Mouse (Mus musculus): Measurements from ENCODE around the gene Hspb6. TPM values are rescaled to one million over a fixed set of nuclear protein-coding genes. Genes with fewer than 3 reads are reported as not detected.

Gene Hspb6
- polyA plus RNA-seq, 1 experiment from 2014 or later: 4.4 TPM

- peak within 1 kb of the TSS; percentile 97 for H3K4me2 ChIP-seq
- H3K9ac ChIP-seq: peak within 1 kb of the TSS; percentile 99
- ATAC-seq (ENCODE audit: low read depth) (peak; percentile 94), DNase-seq (peak; percentile 95)
- H3K9me3 ChIP-seq (replicated peaks): no peaks in the 10 kb centered on the region
- under 1% methylated on average over 57 of the region's 68 CpGs for WGBS (ENCODE audit: insufficient replicate concordance)
- peaks cover 34% of the 10 kb centered on the region for H3K4me1 ChIP-seq (replicated peaks)
- H3K36me3 ChIP-seq: peaks cover 33% of the 10 kb centered on the region
- peak within 1 kb of the TSS; percentile 90 for H3K27ac ChIP-seq
- peak within 1 kb of the TSS; percentile 96 for H3K4me3 ChIP-seq (replicated peaks)
- H3K27me3 ChIP-seq: no peaks in the 10 kb centered on the region
Measured at GRCm38 (mm10) chr7:30588676-30589434, 36.9 kb downstream of the Hspb6 start, which contains the start of gene Kmt2b. Gene Kmt2b (minus strand): TSS chr7:30588726.

- Histone ChIP-seq H3K9ac (peak overlapping the region; percentile 99), H3K27ac (peak overlapping the region; percentile 90), H3K4me2 (peak overlapping the region; percentile 97), H3K4me1 (replicated peaks) (peaks cover 42% of the 10 kb centered on the region), H3K4me3 (replicated peaks) (peak overlapping the region; percentile 96), H3K27me3 (0 out of 2 replicates have a peak, but pooled peaks cover under 1% of the 10 kb centered on the region), H3K9me3 (replicated peaks) (no peaks in the 10 kb centered on the region), H3K36me3 (peaks cover 25% of the 10 kb centered on the region)
- ATAC-seq (ENCODE audit: low read depth) (peak; percentile 22), DNase-seq (peak; percentile 69)
- 27% methylated on average over 40 of the region's 40 CpGs for WGBS (ENCODE audit: insufficient replicate concordance)
Measured at GRCm38 (mm10) chr7:30589435-30590301, 37.7 kb downstream of the Hspb6 start.

- Histone ChIP-seq H3K4me1 (replicated peaks) (peaks cover 46% of the 10 kb centered on the region), H3K27ac (no peak overlapping the region), H3K9me3 (replicated peaks) (no peaks in the 10 kb centered on the region), H3K27me3 (peaks cover 7% of the 10 kb centered on the region; the same call in 1 of the 2 replicates), H3K4me2 (no peak overlapping the region), H3K4me3 (replicated peaks) (no peak overlapping the region), H3K9ac (no peak overlapping the region), H3K36me3 (peaks cover 11% of the 10 kb centered on the region)
- WGBS (ENCODE audit: insufficient replicate concordance): 80% methylated on average over 9 of the region's 9 CpGs
- ATAC-seq (ENCODE audit: low read depth) (no peak), DNase-seq (no peak)
Measured at GRCm38 (mm10) chr7:30590927-30591604, 39.1 kb downstream of the Hspb6 start.

- Histone ChIP-seq H3K9me3 (replicated peaks) (no peaks in the 10 kb centered on the region), H3K4me3 (replicated peaks) (no peak overlapping the region), H3K27ac (no peak overlapping the region), H3K4me1 (replicated peaks) (peaks cover 43% of the 10 kb centered on the region), H3K9ac (no peak overlapping the region), H3K36me3 (peaks cover 6% of the 10 kb centered on the region), H3K4me2 (no peak overlapping the region), H3K27me3 (peaks cover 7% of the 10 kb centered on the region; the same call in 1 of the 2 replicates)
- ATAC-seq (ENCODE audit: low read depth) (no peak), DNase-seq (no peak)
- 75% methylated on average over 4 of the region's 4 CpGs for WGBS (ENCODE audit: insufficient replicate concordance)
Measured at GRCm38 (mm10) chr7:30591605-30591951, 39.6 kb downstream of the Hspb6 start.

- no peak overlapping the region for H3K9ac ChIP-seq
- no peak overlapping the region for H3K4me2 ChIP-seq
- H3K27me3 ChIP-seq: peaks cover 7% of the 10 kb centered on the region; the same call in 1 of the 2 replicates
- H3K4me3 ChIP-seq (replicated peaks): no peak overlapping the region
- WGBS (ENCODE audit: insufficient replicate concordance): 39% methylated on average over 5 of the region's 5 CpGs
- ATAC-seq (ENCODE audit: low read depth): no peak
- H3K4me1 ChIP-seq (replicated peaks): peaks cover 30% of the 10 kb centered on the region
- no peak overlapping the region for H3K27ac ChIP-seq
- H3K36me3 ChIP-seq: no peaks in the 10 kb centered on the region
- no peaks in the 10 kb centered on the region for H3K9me3 ChIP-seq (replicated peaks)
- no peak for DNase-seq
Measured at GRCm38 (mm10) chr7:30592772-30593423, 40.9 kb downstream of the Hspb6 start.

GRCm38 (mm10) chr7:30593579-30594509 lies 41.9 kb downstream of the Hspb6 start:
- Histone ChIP-seq H3K4me3 (replicated peaks) (no peak overlapping the region), H3K27ac (no peak overlapping the region), H3K36me3 (no peaks in the 10 kb centered on the region), H3K4me1 (replicated peaks) (peaks cover 30% of the 10 kb centered on the region), H3K4me2 (no peak overlapping the region), H3K9ac (no peak overlapping the region), H3K27me3 (peaks cover 7% of the 10 kb centered on the region; the same call in 1 of the 2 replicates), H3K9me3 (replicated peaks) (no peaks in the 10 kb centered on the region)
- DNase-seq (no peak), ATAC-seq (ENCODE audit: low read depth) (no peak)
- 48% methylated on average over 10 of the region's 10 CpGs for WGBS (ENCODE audit: insufficient replicate concordance)

- no peaks in the 10 kb centered on the region for H3K36me3 ChIP-seq
- H3K27me3 ChIP-seq: peaks cover 7% of the 10 kb centered on the region; the same call in 1 of the 2 replicates
- H3K9me3 ChIP-seq (replicated peaks): no peaks in the 10 kb centered on the region
- 57% methylated on average over 4 of the region's 4 CpGs for WGBS (ENCODE audit: insufficient replicate concordance)
- ATAC-seq (ENCODE audit: low read depth) (no peak), DNase-seq (no peak)
- H3K4me2 ChIP-seq: no peak overlapping the region
- H3K4me1 ChIP-seq (replicated peaks): peaks cover 29% of the 10 kb centered on the region
- H3K27ac ChIP-seq: no peak overlapping the region
- no peak overlapping the region for H3K9ac ChIP-seq
- no peak overlapping the region for H3K4me3 ChIP-seq (replicated peaks)
Measured at GRCm38 (mm10) chr7:30594510-30595024, 42.6 kb downstream of the Hspb6 start.

- no peak overlapping the region for H3K4me3 ChIP-seq (replicated peaks)
- H3K4me1 ChIP-seq (replicated peaks): peaks cover 34% of the 10 kb centered on the region
- no peak overlapping the region for H3K27ac ChIP-seq
- DNase-seq (no peak), ATAC-seq (ENCODE audit: low read depth) (no peak)
- H3K9me3 ChIP-seq (replicated peaks): no peaks in the 10 kb centered on the region
- peaks cover 7% of the 10 kb centered on the region; the same call in 1 of the 2 replicates for H3K27me3 ChIP-seq
- no peak overlapping the region for H3K9ac ChIP-seq
- 60% methylated on average over 5 of the region's 5 CpGs for WGBS (ENCODE audit: insufficient replicate concordance)
- H3K4me2 ChIP-seq: no peak overlapping the region
- H3K36me3 ChIP-seq: no peaks in the 10 kb centered on the region
Measured at GRCm38 (mm10) chr7:30596093-30596492, 44.1 kb downstream of the Hspb6 start.

- no peak for DNase-seq
- no peak for ATAC-seq (ENCODE audit: low read depth)
- Histone ChIP-seq H3K4me2 (no peak overlapping the region), H3K36me3 (no peaks in the 10 kb centered on the region), H3K4me3 (replicated peaks) (no peak overlapping the region), H3K27me3 (peaks cover 7% of the 10 kb centered on the region; the same call in 1 of the 2 replicates), H3K9ac (no peak overlapping the region), H3K4me1 (replicated peaks) (peaks cover 34% of the 10 kb centered on the region), H3K27ac (no peak overlapping the region), H3K9me3 (replicated peaks) (no peaks in the 10 kb centered on the region)
- WGBS (ENCODE audit: insufficient replicate concordance): 65% methylated on average over 5 of the region's 5 CpGs
Measured at GRCm38 (mm10) chr7:30596811-30597210, 44.8 kb downstream of the Hspb6 start.

GRCm38 (mm10) chr7:30598786-30599185 lies 46.8 kb downstream of the Hspb6 start, which contains the start of gene Zbtb32:
Gene Zbtb32 (minus strand): TSS chr7:30598909.
- H3K4me3 ChIP-seq (replicated peaks): no peak within 1 kb of the TSS
- 88% methylated on average over 12 of the region's 12 CpGs for WGBS (ENCODE audit: insufficient replicate concordance)
- peak within 1 kb of the TSS; percentile 50 for H3K4me2 ChIP-seq
- H3K4me1 ChIP-seq (replicated peaks): peaks cover 28% of the 10 kb centered on the region
- ATAC-seq (ENCODE audit: low read depth): no peak
- DNase-seq: no peak
- H3K9ac ChIP-seq: no peak within 1 kb of the TSS
- no peaks in the 10 kb centered on the region for H3K36me3 ChIP-seq
- no peak within 1 kb of the TSS for H3K27ac ChIP-seq
- H3K27me3 ChIP-seq: peaks cover 7% of the 10 kb centered on the region; the same call in 1 of the 2 replicates
- H3K9me3 ChIP-seq (replicated peaks): no peaks in the 10 kb centered on the region

Data from liver, embryonic 13.5 days (tissue).